In genomic region chr4:150910164-150910951, GRCm38 (mm10) we compare ENCODE assay signal across 8 mouse cellular contexts. TPM values are rescaled to one million over a fixed set of nuclear protein-coding genes. Genes with fewer than 3 reads are reported as not detected.
DNase-seq lines count a peak whose midpoint lies in the region; ATAC-seq and TF ChIP-seq lines count a peak whose summit lies in the region.

No protein-coding gene starts in this region.

- H3K36me3 ChIP-seq in heart, embryonic 11.5 days (ENCODE audit: control insufficient read depth, insufficient read depth, low read length) = no peaks in the 10 kb centered on the region
- peaks cover 6 to 21% of the 10 kb centered on the region in 2 experiments; a peak in 3 of 4 replicates for H3K36me3 ChIP-seq in MEL (ENCODE audit: control insufficient read depth in 1 of 2, insufficient read depth in 2 of 2, low read length in 2 of 2)
- peaks cover 15% of the 10 kb centered on the region for H3K36me3 ChIP-seq in heart, postnatal 0 days (replicated peaks; ENCODE audit: control insufficient read depth, insufficient read depth, low read length)

- peaks cover 6% of the 10 kb centered on the region for H3K4me1 ChIP-seq in heart, embryonic 11.5 days (ENCODE audit: control insufficient read depth, insufficient read depth, low read length)
- H3K4me1 ChIP-seq in MEL (ENCODE audit: control insufficient read depth in 1 of 2, insufficient read depth in 2 of 2, low read length in 2 of 2) = peaks cover 7 to 27% of the 10 kb centered on the region in 2 experiments
- H3K4me1 ChIP-seq in heart, postnatal 0 days (ENCODE audit: control insufficient read depth, insufficient read depth) = peaks cover 11% of the 10 kb centered on the region

- no peak for TF ChIP-seq POLR2A in MEL (IDR thresholded peaks at IDR 0.05; ENCODE audit: control insufficient read depth in 1 of 2, insufficient read depth in 1 of 2, low read depth in 1 of 2, low read length in 2 of 2, poor library complexity in 1 of 2)

- H3K4me3 ChIP-seq in heart, embryonic 11.5 days (ENCODE audit: low read depth, low read length) = peak overlapping the region; percentile 79
- H3K4me3 ChIP-seq in MEL (ENCODE audit: control insufficient read depth in 1 of 2, insufficient read depth in 1 of 2, low read depth in 2 of 2, low read length in 2 of 2) = peak overlapping the region; percentile 42 to 48
- H3K4me3 ChIP-seq in heart, postnatal 0 days (ENCODE audit: low read depth, low read length) = peak overlapping the region; percentile 65; the same call in 1 of the 2 replicates

- H3K27me3 ChIP-seq in heart, embryonic 11.5 days (ENCODE audit: control insufficient read depth, insufficient read depth, low read length) = no peaks in the 10 kb centered on the region
- no peaks in the 10 kb centered on the region for H3K27me3 ChIP-seq in MEL (ENCODE audit: control insufficient read depth in 1 of 2, insufficient read depth in 2 of 2, low read length in 2 of 2)
- H3K27me3 ChIP-seq in heart, postnatal 0 days (ENCODE audit: control insufficient read depth, insufficient read depth, low read length) = no peaks in the 10 kb centered on the region

- peak overlapping the region; percentile 68 for H3K4me2 ChIP-seq in heart, embryonic 11.5 days
- peak overlapping the region; percentile 32; the same call in 1 of the 2 replicates for H3K4me2 ChIP-seq in heart, postnatal 0 days (ENCODE audit: low read depth, low read length)

- H3K79me2 ChIP-seq in MEL (ENCODE audit: control insufficient read depth, insufficient read depth, low read length, poor library complexity) = peaks cover 18% of the 10 kb centered on the region

- H3K9me3 ChIP-seq in heart, embryonic 11.5 days (replicated peaks; ENCODE audit: control insufficient read depth, low read length) = no peaks in the 10 kb centered on the region
- H3K9me3 ChIP-seq in MEL (replicated peaks; ENCODE audit: insufficient read depth, low read length) = no peaks in the 10 kb centered on the region
- no peaks in the 10 kb centered on the region for H3K9me3 ChIP-seq in heart, postnatal 0 days (replicated peaks; ENCODE audit: control insufficient read depth, low read length)

- peak overlapping the region; percentile 64 for H3K9ac ChIP-seq in heart, embryonic 11.5 days (ENCODE audit: low read depth, low read length)
- H3K9ac ChIP-seq in MEL (ENCODE audit: control insufficient read depth, low read depth, low read length, poor library complexity, severe bottlenecking) = peak overlapping the region; percentile 78
- H3K9ac ChIP-seq in heart, postnatal 0 days (replicated peaks; ENCODE audit: low read depth, low read length) = no peak overlapping the region

- DNase-seq in heart, adult 18-20 months = no peak
- no peak for DNase-seq in MEL (ENCODE audit: low read depth, low spot score)
- no peak for DNase-seq in heart, postnatal 0 days (ENCODE audit: low spot score)
- peak; percentile 1 for DNase-seq in lung, postnatal 10 days
- no peak for DNase-seq in T-cell, adult 2 months (ENCODE audit: low spot score)
- no peak for DNase-seq in embryo, embryonic 11 days
- no peak for DNase-seq in c-Kit-positive CD71-positive TER-119-positive erythroid progenitor cells, embryonic 14.5 days (ENCODE audit: low spot score)

- TF ChIP-seq EP300 in MEL (IDR thresholded peaks at IDR 0.05; ENCODE audit: low read depth in 1 of 2, low read length in 2 of 2) = no peak
- TF ChIP-seq EP300 in heart, postnatal 0 days (IDR thresholded peaks at IDR 0.05; ENCODE audit: low read depth) = no peak

- 0 out of 2 replicates have a peak overlapping the region, but pooled peaks have one; percentile 18 for H3K27ac ChIP-seq in heart, embryonic 11.5 days (ENCODE audit: low read depth, low read length)
- peak overlapping the region; percentile 90 for H3K27ac ChIP-seq in MEL (ENCODE audit: control insufficient read depth, low read depth, low read length)
- peak overlapping the region; percentile 54 for H3K27ac ChIP-seq in heart, postnatal 0 days (ENCODE audit: low read depth)

- peak in 2 of 3 experiments; percentile 10 to 24; a peak in 1 of 6 replicates for TF ChIP-seq CTCF in MEL (IDR thresholded peaks at IDR 0.05 in 2 of 3, conservative IDR thresholded peaks at IDR 0.05 in 1 of 3; ENCODE audit: control insufficient read depth in 1 of 3, insufficient read depth in 1 of 3, low read depth in 2 of 3, low read length in 3 of 3, poor library complexity in 1 of 3, severe bottlenecking in 1 of 3)
- no peak for TF ChIP-seq CTCF in heart, postnatal 0 days (IDR thresholded peaks at IDR 0.05; ENCODE audit: low read depth)

- ATAC-seq in heart, embryonic 11.5 days (replicated peaks; ENCODE audit: insufficient number of reproducible peaks, low FRiP score, low TSS enrichment) = no peak
- no peak for ATAC-seq in heart, postnatal 0 days (ENCODE audit: insufficient read depth, low read depth)

- TF ChIP-seq RAD21 in MEL (IDR thresholded peaks at IDR 0.05; ENCODE audit: low read depth, low read length) = no peak; the same call in 1 of the 2 replicates

- 83% methylated on average over 19 of the region's 19 CpGs for WGBS in heart, embryonic 11.5 days (ENCODE audit: insufficient replicate concordance)
- WGBS in heart, postnatal 0 days = 86% methylated on average over 19 of the region's 19 CpGs

TF ChIP-seq in MEL, 35 proteins besides CTCF, POLR2A, EP300 and RAD21:
- no peak for TF ChIP-seq ZNF384 (IDR thresholded peaks at IDR 0.05; ENCODE audit: low read depth, low read length)
- TF ChIP-seq MAZ (IDR thresholded peaks at IDR 0.05; ENCODE audit: low read depth, low read length) = no peak
- no peak for TF ChIP-seq POLR2AphosphoS2 (IDR thresholded peaks at IDR 0.05; ENCODE audit: low read length)

RNA-seq across cellular contexts. Expression of gene Park7, which starts 3.9 kb away (rescaled TPM):
- polyA plus RNA-seq in heart, embryonic 11.5 days (2014; fragmentation: Nextera tagmentation; extraction: Ambion mirVana) = 360 and 371 TPM in 2 replicates
- total RNA-seq in heart, adult 18-20 months (2021) = 100 to 1,000 TPM; 270 to 278 TPM
- 438 and 445 TPM in 2 replicates for total RNA-seq in MEL (2012; rRNA removed)
- 100 to 1,000 TPM in 1 of 2 experiments, not detected in 1; 480 TPM for polyA plus RNA-seq in MEL (2012; ENCODE audit: insufficient read depth in 1 of 2, insufficient read length in 2 of 2, low read depth in 1 of 2, low replicate concordance in 2 of 2, missing spikeins in 1 of 2)
- 120 and 152 TPM in 2 replicates for total RNA-seq in heart, postnatal 0 days (2014; rRNA removed; ENCODE audit: low replicate concordance)
- 322 and 333 TPM in 2 replicates for polyA plus RNA-seq in heart, postnatal 0 days (2015; fragmentation: Nextera tagmentation; extraction: Ambion mirVana)

RNA-seq across cellular contexts. Expression of gene Tnfrsf9, which starts 4.0 kb away (rescaled TPM):
- 0.11 and 0.29 TPM in 2 replicates for polyA plus RNA-seq in heart, embryonic 11.5 days (2014; fragmentation: Nextera tagmentation; extraction: Ambion mirVana)
- under 1 TPM; 0.12 to 0.46 TPM for total RNA-seq in heart, adult 18-20 months (2021)
- total RNA-seq in MEL (2012; rRNA removed) = not detected in 2 replicates
- polyA plus RNA-seq in MEL (2012; ENCODE audit: insufficient read depth in 1 of 2, insufficient read length in 2 of 2, low read depth in 1 of 2, low replicate concordance in 2 of 2, missing spikeins in 1 of 2) = under 1 TPM in 1 of 2 experiments, not detected in 1; 0.14 TPM
- 2.0 and 3.5 TPM in 2 replicates for total RNA-seq in heart, postnatal 0 days (2014; rRNA removed; ENCODE audit: low replicate concordance)
- 0.36 and 0.53 TPM in 2 replicates for polyA plus RNA-seq in heart, postnatal 0 days (2015; fragmentation: Nextera tagmentation; extraction: Ambion mirVana)

RNA-seq across cellular contexts. Expression of gene Errfi1, which starts 56.6 kb away (rescaled TPM):
- 17.0 and 20.7 TPM in 2 replicates for polyA plus RNA-seq in heart, embryonic 11.5 days (2014; fragmentation: Nextera tagmentation; extraction: Ambion mirVana)
- 10 to 100 TPM; 26.7 to 29.9 TPM for total RNA-seq in heart, adult 18-20 months (2021)
- 2.1 and 2.3 TPM in 2 replicates for total RNA-seq in MEL (2012; rRNA removed)
- polyA plus RNA-seq in MEL (2012; ENCODE audit: insufficient read depth in 1 of 2, insufficient read length in 2 of 2, low read depth in 1 of 2, low replicate concordance in 2 of 2, missing spikeins in 1 of 2) = 1 to 10 TPM in 1 of 2 experiments, not detected in 1; 2.7 TPM
- 16.0 and 33.7 TPM in 2 replicates for total RNA-seq in heart, postnatal 0 days (2014; rRNA removed; ENCODE audit: low replicate concordance)
- 7.4 and 7.9 TPM in 2 replicates for polyA plus RNA-seq in heart, postnatal 0 days (2015; fragmentation: Nextera tagmentation; extraction: Ambion mirVana)

Comparison
In these comparisons a context has a peak if more than half of its experiments do, and no peak if none do; other contexts are left out.
1. H3K27ac ChIP-seq: peak in every context shown above with its lines; median percentile 90 in MEL; 54 in heart, postnatal 0 days; 18 in heart, embryonic 11.5 days.